25 mouse cellular contexts compared by ENCODE assay signal in the genomic region with DNA sequence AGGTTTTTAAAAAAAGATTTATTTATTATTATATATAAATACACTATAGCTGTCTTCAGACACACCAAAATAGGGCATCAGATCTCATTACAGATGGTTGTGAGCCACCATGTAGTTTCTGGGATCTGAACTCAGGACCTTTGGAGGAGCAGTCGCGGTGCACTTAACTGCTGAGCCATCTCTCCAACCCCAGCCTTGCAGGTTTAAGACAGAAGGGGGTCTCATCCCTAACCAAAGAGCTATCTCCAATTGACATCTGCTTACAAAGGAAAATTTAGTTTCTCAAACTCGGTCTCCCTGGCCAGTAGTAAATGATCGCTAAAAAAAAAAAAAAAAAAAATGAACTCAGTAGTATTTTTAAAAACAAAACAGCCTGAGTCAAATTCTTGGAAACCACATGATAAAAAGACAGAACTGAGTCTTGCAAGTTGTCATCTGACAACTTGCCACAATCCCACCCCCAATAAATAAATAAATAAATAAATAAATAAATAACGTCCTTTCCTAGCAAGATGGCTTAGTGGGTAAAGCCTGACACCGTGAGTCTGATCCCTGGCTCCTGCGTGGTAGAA. TPM values are rescaled to one million over a fixed set of nuclear protein-coding genes. Genes with fewer than 3 reads are reported as not detected.
DNase-seq lines count a peak whose midpoint lies in the region; ATAC-seq and TF ChIP-seq lines count a peak whose summit lies in the region.
"Had no signal": no experiment of that assay in that cellular context is flagged by ENCODE, and none has a peak within 500 bp of the region (broad histone marks: within the 10 kb centered on the region; RNA-seq: fewer than 3 reads in every experiment).

No protein-coding gene starts in this region.

- H3K4me3 ChIP-seq in spleen, adult 2 months (ENCODE audit: extremely low read depth, insufficient read depth, insufficient read length) = no peak overlapping the region
- H3K4me3 ChIP-seq in bone marrow macrophage, adult 2 months (ENCODE audit: insufficient read depth, low read length) = no peak overlapping the region
- H3K4me3 ChIP-seq in macrophage (ENCODE audit: inconsistent target) = no peak overlapping the region
- H3K4me3 ChIP-seq in midbrain, embryonic 11.5 days (ENCODE audit: low read depth, low read length) = no peak overlapping the region
- H3K4me3 ChIP-seq: embryonic facial prominence, embryonic 13.5 days; embryonic facial prominence, embryonic 15.5 days; erythroblast, embryonic 14.5 days; forebrain, embryonic 10.5 days; forebrain, embryonic 12.5 days had no signal

- peak overlapping the region; percentile 37; the same call in 1 of the 2 replicates for H3K27ac ChIP-seq in spleen, adult 2 months (ENCODE audit: insufficient read depth, low read length)
- peak overlapping the region; percentile 30 for H3K27ac ChIP-seq in bone marrow macrophage, adult 2 months (ENCODE audit: insufficient read depth, low read depth, low read length)
- peak overlapping the region; percentile 89 for H3K27ac ChIP-seq in macrophage
- H3K27ac ChIP-seq in midbrain, embryonic 11.5 days (ENCODE audit: low read depth, low read length) = no peak overlapping the region
- H3K27ac ChIP-seq: embryonic facial prominence, embryonic 13.5 days; embryonic facial prominence, embryonic 15.5 days; forebrain, embryonic 10.5 days; forebrain, embryonic 12.5 days had no signal

- TF ChIP-seq POLR2A in spleen, adult 2 months (IDR thresholded peaks at IDR 0.05; ENCODE audit: low read depth, low read length) = no peak
- TF ChIP-seq POLR2A in bone marrow macrophage, adult 2 months (IDR thresholded peaks at IDR 0.05; ENCODE audit: borderline replicate concordance, low read depth, low read length) = no peak

- WGBS in spleen, adult 2 months = 71% methylated on average over 7 of the region's 7 CpGs
- WGBS in macrophage (ENCODE audit: missing documents) = 71% methylated on average over 5 of the region's 7 CpGs
- WGBS in midbrain, embryonic 11.5 days = 86% methylated on average over 7 of the region's 7 CpGs

- H3K79me2 ChIP-seq in macrophage (ENCODE audit: inconsistent target) = no peaks in the 10 kb centered on the region; the same call in 1 of the 2 replicates

- no peak overlapping the region for H3K4me2 ChIP-seq in midbrain, embryonic 11.5 days
- H3K4me2 ChIP-seq: embryonic facial prominence, embryonic 13.5 days; embryonic facial prominence, embryonic 15.5 days; forebrain, embryonic 12.5 days had no signal

- H3K9me3 ChIP-seq in midbrain, embryonic 11.5 days (ENCODE audit: control insufficient read depth, low read length) = peaks cover 4% of the 10 kb centered on the region; the same call in 1 of the 2 replicates

- H3K27me3 ChIP-seq in spleen, adult 2 months (ENCODE audit: control insufficient read depth, insufficient read depth, low read length) = no peaks in the 10 kb centered on the region
- no peaks in the 10 kb centered on the region for H3K27me3 ChIP-seq in midbrain, embryonic 11.5 days (ENCODE audit: control insufficient read depth, insufficient read depth, low read length)
- H3K27me3 ChIP-seq: embryonic facial prominence, embryonic 13.5 days; embryonic facial prominence, embryonic 15.5 days; forebrain, embryonic 12.5 days; Patski had no signal

- H3K4me1 ChIP-seq in spleen, adult 2 months (ENCODE audit: control insufficient read depth, insufficient read depth, insufficient read length) = peaks cover 36% of the 10 kb centered on the region
- H3K4me1 ChIP-seq in bone marrow macrophage, adult 2 months (ENCODE audit: control insufficient read depth, insufficient read depth, low read length) = peaks cover 59% of the 10 kb centered on the region
- no peaks in the 10 kb centered on the region for H3K4me1 ChIP-seq in midbrain, embryonic 11.5 days (ENCODE audit: control insufficient read depth, insufficient read depth, low read length)
- H3K4me1 ChIP-seq: embryonic facial prominence, embryonic 13.5 days; embryonic facial prominence, embryonic 15.5 days; forebrain, embryonic 10.5 days; forebrain, embryonic 12.5 days had no signal

- DNase-seq in spleen, adult 2 months (ENCODE audit: low read depth in 1 of 2, low spot score in 2 of 2) = no peak
- no peak for DNase-seq in spleen, postnatal 14 days (ENCODE audit: low spot score in 2 of 2)
- no peak for DNase-seq in midbrain, embryonic 11.5 days (ENCODE audit: low spot score, missing footprints)
- DNase-seq in lung, postnatal 36 days = no peak
- DNase-seq: adrenal gland, adult 8-10 months; adrenal gland, postnatal 14 days; adrenal gland, postnatal 36 days; B cell, adult 2 months; cerebellum, adult 11-12 months; cerebellum, adult 8-10 months; cerebellum, adult 9-11 months; cerebellum, postnatal 14 days; cerebellum, postnatal 36 days had no signal

- H3K9ac ChIP-seq in midbrain, embryonic 11.5 days (ENCODE audit: low read length) = no peak overlapping the region
- H3K9ac ChIP-seq: embryonic facial prominence, embryonic 13.5 days; embryonic facial prominence, embryonic 15.5 days; forebrain, embryonic 12.5 days had no signal

- no peak for ATAC-seq in midbrain, embryonic 11.5 days (ENCODE audit: low FRiP score)
- ATAC-seq: activated CD4-positive, CD25-positive, alpha-beta regulatory T cell, adult 4 months; CD4-positive, CD25-positive, alpha-beta regulatory T cell, adult 4 months; forebrain, embryonic 14.5 days; forebrain, embryonic 16.5 days; Patski had no signal

- H3K36me3 ChIP-seq in spleen, adult 2 months (ENCODE audit: control insufficient read depth, insufficient read depth, low read length) = no peaks in the 10 kb centered on the region
- H3K36me3 ChIP-seq in macrophage (ENCODE audit: inconsistent target) = no peaks in the 10 kb centered on the region
- no peaks in the 10 kb centered on the region for H3K36me3 ChIP-seq in midbrain, embryonic 11.5 days (ENCODE audit: control insufficient read depth, insufficient read depth, low read length)
- H3K36me3 ChIP-seq: embryonic facial prominence, embryonic 13.5 days; embryonic facial prominence, embryonic 15.5 days; forebrain, embryonic 10.5 days; forebrain, embryonic 12.5 days had no signal

- no peak for TF ChIP-seq CTCF in spleen, adult 2 months (IDR thresholded peaks at IDR 0.05; ENCODE audit: extremely low read depth, insufficient read depth, insufficient read length, insufficient replicate concordance)
- no peak for TF ChIP-seq CTCF in bone marrow macrophage, adult 2 months (IDR thresholded peaks at IDR 0.05; ENCODE audit: low read depth, low read length)

RNA-seq across cellular contexts. Expression of a gene that starts 10.5 kb away (rescaled TPM):
- polyA plus RNA-seq in spleen, adult 2 months (2012; rRNA removed) = 55.0 and 68.8 TPM in 2 replicates
- polyA plus RNA-seq in bone marrow macrophage, adult 2 months (2012; ENCODE audit: insufficient read depth, insufficient read length, missing spikeins) = 132 and 141 TPM in 2 replicates
- total RNA-seq in macrophage (2018; cell fraction: chromatin; rRNA removed) = 100 to 1,000 TPM in 19 of 26 experiments, 10 to 100 TPM in 7; 17.5 to 808 (median 224) TPM
- 100 to 1,000 TPM in 24 of 26 experiments, 10 to 100 TPM in 2; 70.8 to 956 (median 317) TPM for total RNA-seq in macrophage (2018; cell fraction: cytosol; rRNA removed)
- total RNA-seq in macrophage (2018; cell fraction: nucleus; rRNA removed) = 1,000 to 10,000 TPM in 5 of 26 experiments, 100 to 1,000 TPM in 17, 10 to 100 TPM in 4; 58.3 to 1,365 (median 493) TPM
- polyA plus RNA-seq in macrophage (2018) = 131 to 255 TPM (median 207 TPM) in 3 replicates
- polyA plus RNA-seq in midbrain, embryonic 11.5 days (2014; fragmentation: Nextera tagmentation; extraction: Ambion mirVana) = 1.1 TPM in 2 replicates
- polyA plus RNA-seq: Patski had no signal

RNA-seq across cellular contexts. Expression of a gene that starts 36.3 kb away (rescaled TPM):
- polyA plus RNA-seq in spleen, adult 2 months (2012; rRNA removed) = 21.3 and 25.0 TPM in 2 replicates
- 24.3 and 28.5 TPM in 2 replicates for polyA plus RNA-seq in bone marrow macrophage, adult 2 months (2012; ENCODE audit: insufficient read depth, insufficient read length, missing spikeins)
- 10 to 100 TPM in 22 of 26 experiments, 1 to 10 TPM in 4; 8.5 to 28.9 (median 17.0) TPM for total RNA-seq in macrophage (2018; cell fraction: chromatin; rRNA removed)
- total RNA-seq in macrophage (2018; cell fraction: cytosol; rRNA removed) = 10 to 100 TPM in 24 of 26 experiments, 1 to 10 TPM in 2; 9.1 to 26.5 (median 19.4) TPM
- total RNA-seq in macrophage (2018; cell fraction: nucleus; rRNA removed) = 10 to 100 TPM in 21 of 26 experiments, 1 to 10 TPM in 5; 8.0 to 30.6 (median 14.2) TPM
- 19.7 to 37.4 TPM (median 26.3 TPM) in 3 replicates for polyA plus RNA-seq in macrophage (2018)
- 118 and 119 TPM in 2 replicates for polyA plus RNA-seq in midbrain, embryonic 11.5 days (2014; fragmentation: Nextera tagmentation; extraction: Ambion mirVana)

RNA-seq across cellular contexts. Expression of a gene that starts 38.6 kb away (rescaled TPM):
- polyA plus RNA-seq in spleen, adult 2 months (2012; rRNA removed) = 15.4 and 19.9 TPM in 2 replicates
- polyA plus RNA-seq in bone marrow macrophage, adult 2 months (2012; ENCODE audit: insufficient read depth, insufficient read length, missing spikeins) = 18.4 and 21.8 TPM in 2 replicates
- total RNA-seq in macrophage (2018; cell fraction: chromatin; rRNA removed) = 10 to 100 TPM in 6 of 26 experiments, 1 to 10 TPM in 17, under 1 TPM in 1, not detected in 2; 0.62 to 21.0 (median 7.1) TPM
- 1 to 10 TPM; 3.1 to 8.9 (median 6.4) TPM for total RNA-seq in macrophage (2018; cell fraction: cytosol; rRNA removed)
- total RNA-seq in macrophage (2018; cell fraction: nucleus; rRNA removed) = 10 to 100 TPM in 2 of 26 experiments, 1 to 10 TPM in 24; 1.1 to 34.1 (median 5.0) TPM
- polyA plus RNA-seq in macrophage (2018) = 6.0 to 44.1 TPM (median 7.6 TPM) in 3 replicates
- polyA plus RNA-seq in midbrain, embryonic 11.5 days (2014; fragmentation: Nextera tagmentation; extraction: Ambion mirVana) = 164 TPM in 2 replicates

RNA-seq across cellular contexts. Expression of a gene that starts 49.7 kb away (rescaled TPM):
- 1.5 and 4.2 TPM in 2 replicates for polyA plus RNA-seq in spleen, adult 2 months (2012; rRNA removed)
- 8.8 and 9.1 TPM in 2 replicates for polyA plus RNA-seq in bone marrow macrophage, adult 2 months (2012; ENCODE audit: insufficient read depth, insufficient read length, missing spikeins)
- 1 to 10 TPM in 11 of 26 experiments, under 1 TPM in 8, not detected in 7; 0.38 to 3.7 (median 1.2) TPM for total RNA-seq in macrophage (2018; cell fraction: chromatin; rRNA removed)
- total RNA-seq in macrophage (2018; cell fraction: cytosol; rRNA removed) = 1 to 10 TPM in 20 of 26 experiments, under 1 TPM in 6; 0.51 to 7.5 (median 2.2) TPM
- total RNA-seq in macrophage (2018; cell fraction: nucleus; rRNA removed) = 10 to 100 TPM in 8 of 26 experiments, 1 to 10 TPM in 14, under 1 TPM in 4; 0.85 to 22.2 (median 5.7) TPM
- 1.0 to 8.5 TPM (median 1.9 TPM) in 3 replicates for polyA plus RNA-seq in macrophage (2018)
- polyA plus RNA-seq in midbrain, embryonic 11.5 days (2014; fragmentation: Nextera tagmentation; extraction: Ambion mirVana) = 2.1 and 2.4 TPM in 2 replicates

Comparison
In these comparisons a context has a peak if more than half of its experiments do, and no peak if none do; other contexts are left out.
1. RNA of a gene that starts 10.5 kb away (polyA plus RNA-seq): 131 to 255 TPM in macrophage, 132 to 141 TPM in bone marrow macrophage, adult 2 months and 55.0 to 68.8 TPM in spleen, adult 2 months; 1.1 TPM in midbrain, embryonic 11.5 days; every median in the first group is over 10 times any median in the second.